Mouse (Mus musculus) bone marrow, adult 2 months (tissue): ENCODE measurements around the gene Ilk.

ENCODE experiments used
- CTCF ChIP-seq: fragments of 200-500 bp; IDR thresholded peaks from 2 replicates; pipeline ENCODE4 v1.5.1; 2011; ENCODE audit warnings: low read length, control low read depth; ENCODE audit not compliant: control insufficient read depth, insufficient read depth
- POLR2A ChIP-seq: fragments of 200-500 bp; IDR thresholded peaks from 2 replicates; pipeline ENCODE4 v1.6.1; 2011; ENCODE audit warnings: low read depth, mild to moderate bottlenecking, control low read depth, low read length, borderline replicate concordance; ENCODE audit not compliant: control insufficient read depth

- TF ChIP-seq CTCF = no peak
- no peak for TF ChIP-seq POLR2A
Observed at GRCm38 (mm10) chr7:105747776-105748175, 11.4 kb downstream of the Ilk start.
